Mouse (Mus musculus) ES-E14 (cell line): ENCODE data around the gene Unc45a. TPM values are rescaled to one million over a fixed set of nuclear protein-coding genes. Genes with fewer than 3 reads are reported as not detected.
A peak's percentile ranks its signal among the peaks of the same experiment; 100 is the strongest.

Experiments used
- DNase-seq: peaks from one replicate; pipeline ENCODE4 v3.0.0-alpha.2; 2013; ENCODE audit warnings: low read depth, low spot score
- H3K27ac ChIP-seq: 2 replicates; pipeline ENCODE4 v1.5.1; 2012; ENCODE audit warnings: low read depth, mild to moderate bottlenecking, low read length, moderate library complexity, mixed read lengths; ENCODE audit not compliant: poor library complexity, insufficient read depth, severe bottlenecking
- H3K36me3 ChIP-seq: 2 replicates; pipeline ENCODE4 v1.6.1; 2012; ENCODE audit warnings: mild to moderate bottlenecking, low read length, moderate library complexity, mixed read lengths; ENCODE audit not compliant: control insufficient read depth, poor library complexity, insufficient read depth, severe bottlenecking
- H3K4me1 ChIP-seq, 2 experiments: fragments of 150-350 bp in 1 of 2; sonication (generic) in 1 of 2; 2 replicates each; pipeline ENCODE4 v1.6.1; 2012; ENCODE audit warnings: low read length in 2 of 2, mild to moderate bottlenecking in 1 of 2, mixed read lengths in 1 of 2; ENCODE audit not compliant: control insufficient read depth in 2 of 2, insufficient read depth in 2 of 2, poor library complexity in 1 of 2
- H3K4me3 ChIP-seq, 2 experiments: fragments of 150-350 bp in 1 of 2; sonication (generic) in 1 of 2; 2 replicates each; pipeline ENCODE4 v1.5.1; 2012; ENCODE audit warnings: low read length in 2 of 2, low read depth in 1 of 2, mild to moderate bottlenecking in 1 of 2, mixed read lengths in 1 of 2; ENCODE audit not compliant: insufficient read depth in 1 of 2, poor library complexity in 1 of 2, severe bottlenecking in 1 of 2
- H3K9ac ChIP-seq: 2 replicates; pipeline ENCODE4 v1.6.1; 2012; ENCODE audit warnings: low read depth, mild to moderate bottlenecking, low read length, mixed read lengths; ENCODE audit not compliant: poor library complexity, insufficient read depth, severe bottlenecking
- H3K9me3 ChIP-seq: fragments of 150-350 bp; sonication (generic); 2 replicates; pipeline ENCODE4 v1.6.1; 2012; ENCODE audit warnings: low read depth, mild to moderate bottlenecking, low read length; ENCODE audit not compliant: control insufficient read depth, insufficient read depth
- CHD2 ChIP-seq: IDR thresholded peaks from 2 replicates; pipeline ENCODE4 v1.6.1; 2014; ENCODE audit warnings: mild to moderate bottlenecking, low read depth, low read length, inconsistent platforms
- HCFC1 ChIP-seq: IDR thresholded peaks from 2 replicates; pipeline ENCODE4 v1.6.1; 2012; ENCODE audit warnings: low read length, inconsistent platforms, borderline replicate concordance; ENCODE audit not compliant: insufficient read depth
- MAFK ChIP-seq: IDR thresholded peaks from 2 replicates; pipeline ENCODE4 v1.6.1; 2014; ENCODE audit warnings: mild to moderate bottlenecking, low read depth, low read length, inconsistent platforms; ENCODE audit not compliant: insufficient read depth
- ZC3H11A ChIP-seq: IDR thresholded peaks from 2 replicates; pipeline ENCODE4 v1.6.1; 2012; ENCODE audit warnings: low read depth, mild to moderate bottlenecking, inconsistent platforms, low read length, borderline replicate concordance
- ZNF384 ChIP-seq: IDR thresholded peaks from 2 replicates; pipeline ENCODE4 v1.6.1; 2012; ENCODE audit warnings: low read depth, low read length, inconsistent platforms
- in situ Hi-C, 2 experiments: fragments of 600-800 bp; cut with MboI; formaldehyde crosslinking; loops; one replicate each; pipeline ENCODE4 v1.15.1; 2025; ENCODE audit warnings: low sequenced_read_pairs in 2 of 2, inconsistent platforms in 1 of 2; ENCODE audit not compliant: unreplicated experiment in 2 of 2
- total RNA-seq: library from RNA; depleted of rRNA; stranded (reverse); fragments of 300-350 nt; gene quantifications from 2 replicates; pipeline ENCODE4 v1.2.3, GENCODE M21; 2012

Gene Unc45a
- total RNA-seq, 1 experiment, result 54.1 TPM

GRCm38 (mm10) chr7:80350808-80351207, 10.0 kb upstream of the Unc45a start:
- Histone ChIP-seq H3K9ac (no peak overlapping the region), H3K4me1 (peaks cover 0 to 14% of the 10 kb centered on the region in 2 experiments; a peak in 1 of 4 replicates), H3K27ac (no peak overlapping the region), H3K9me3 (no peaks in the 10 kb centered on the region), H3K4me3 (no peak overlapping the region), H3K36me3 (peaks cover 6% of the 10 kb centered on the region; the same call in 1 of the 2 replicates)
- TF ChIP-seq HCFC1 (no peak), ZC3H11A (no peak), ZNF384 (no peak), MAFK (no peak), CHD2 (no peak)
- DNase-seq, result no peak
- in situ Hi-C loops, result no loop called here

GRCm38 (mm10) chr7:80347670-80348586, 7.1 kb upstream of the Unc45a start:
- Histone ChIP-seq H3K4me1 (peaks cover 0 to 16% of the 10 kb centered on the region in 2 experiments; a peak in 1 of 4 replicates), H3K9me3 (no peaks in the 10 kb centered on the region), H3K4me3 (no peak overlapping the region), H3K27ac (no peak overlapping the region), H3K9ac (peak overlapping the region; percentile 23; the same call in 1 of the 2 replicates), H3K36me3 (peaks cover 3% of the 10 kb centered on the region; the same call in 1 of the 2 replicates)
- no peak for DNase-seq
- TF ChIP-seq ZC3H11A (no peak), MAFK (no peak), HCFC1 (no peak), ZNF384 (no peak), CHD2 (no peak)
- in situ Hi-C loops, result no loop called here

GRCm38 (mm10) chr7:80346830-80347229, 6.0 kb upstream of the Unc45a start:
- Histone ChIP-seq H3K4me1 (peaks cover 0 to 16% of the 10 kb centered on the region in 2 experiments; a peak in 1 of 4 replicates), H3K9me3 (no peaks in the 10 kb centered on the region), H3K9ac (no peak overlapping the region), H3K36me3 (no peaks in the 10 kb centered on the region; the same call in 1 of the 2 replicates), H3K4me3 (no peak overlapping the region), H3K27ac (no peak overlapping the region)
- no peak for TF ChIP-seq CHD2
- TF ChIP-seq ZNF384, result no peak
- TF ChIP-seq MAFK, result no peak
- no peak for TF ChIP-seq HCFC1
- TF ChIP-seq ZC3H11A, result no peak
- DNase-seq, result no peak
- in situ Hi-C loops, result no loop called here

GRCm38 (mm10) chr7:80346173-80346572, 5.4 kb upstream of the Unc45a start:
- Histone ChIP-seq H3K36me3 (no peaks in the 10 kb centered on the region; the same call in 1 of the 2 replicates), H3K4me1 (peaks cover 0 to 15% of the 10 kb centered on the region in 2 experiments; a peak in 1 of 4 replicates), H3K9me3 (no peaks in the 10 kb centered on the region), H3K4me3 (no peak overlapping the region), H3K27ac (no peak overlapping the region), H3K9ac (no peak overlapping the region)
- DNase-seq, result no peak
- in situ Hi-C loops, result no loop called here
- TF ChIP-seq ZNF384 (no peak), CHD2 (no peak), MAFK (no peak), ZC3H11A (no peak), HCFC1 (no peak)
